Mouse (Mus musculus) MEL (cell line): ENCODE measurements around the gene Stat4. TPM values are rescaled to one million over a fixed set of nuclear protein-coding genes. Genes with fewer than 3 reads are reported as not detected.

Experiments used
- DNase-seq: peaks from one replicate; pipeline ENCODE4 v3.0.0; 2011; ENCODE audit warnings: low read depth, low spot score
- H3K27ac ChIP-seq: 2 replicates; pipeline ENCODE4 v1.5.1; 2012; ENCODE audit warnings: low read depth, mild to moderate bottlenecking, control low read depth, low read length, moderate library complexity; ENCODE audit not compliant: control insufficient read depth
- H3K27me3 ChIP-seq, 2 experiments: fragments of 150-350 bp in 1 of 2; sonication (generic) in 1 of 2; 2 replicates each; pipeline ENCODE4 v1.6.1; 2012; ENCODE audit warnings: low read length in 2 of 2, mild to moderate bottlenecking in 2 of 2, improper control_type of control experiment in 1 of 2, moderate library complexity in 1 of 2; ENCODE audit not compliant: insufficient read depth in 2 of 2, control insufficient read depth in 1 of 2
- H3K36me3 ChIP-seq, 2 experiments: 2 replicates each; pipeline ENCODE4 v1.6.1; 2012 to 2014; ENCODE audit warnings: low read length in 2 of 2, improper control_type of control experiment in 1 of 2, inconsistent platforms in 1 of 2, mild to moderate bottlenecking in 1 of 2; ENCODE audit not compliant: insufficient read depth in 2 of 2, control insufficient read depth in 1 of 2
- H3K4me1 ChIP-seq, 2 experiments: fragments of 150-350 bp in 1 of 2; sonication (generic) in 1 of 2; 2 replicates each; pipeline ENCODE4 v1.6.1; 2012; ENCODE audit warnings: low read length in 2 of 2, improper control_type of control experiment in 1 of 2, mild to moderate bottlenecking in 1 of 2; ENCODE audit not compliant: insufficient read depth in 2 of 2, control insufficient read depth in 1 of 2
- H3K4me3 ChIP-seq, 2 experiments: fragments of 150-350 bp in 1 of 2; sonication (generic) in 1 of 2; 2 replicates each; pipeline ENCODE4 v1.5.1; 2012; ENCODE audit warnings: low read depth in 2 of 2, low read length in 2 of 2, mild to moderate bottlenecking in 2 of 2, moderate library complexity in 2 of 2, control low read depth in 1 of 2, improper control_type of control experiment in 1 of 2; ENCODE audit not compliant: control insufficient read depth in 1 of 2, insufficient read depth in 1 of 2
- H3K79me2 ChIP-seq: 2 replicates; pipeline ENCODE4 v1.6.1; 2012; ENCODE audit warnings: mild to moderate bottlenecking, low read length, moderate library complexity; ENCODE audit not compliant: control insufficient read depth, poor library complexity, insufficient read depth
- H3K9ac ChIP-seq: 2 replicates; pipeline ENCODE4 v1.6.1; 2012; ENCODE audit warnings: low read depth, mild to moderate bottlenecking, control low read depth, low read length, moderate library complexity; ENCODE audit not compliant: control insufficient read depth, poor library complexity, severe bottlenecking
- H3K9me3 ChIP-seq: fragments of 150-350 bp; sonication (generic); replicated peaks from 2 replicates; pipeline ENCODE4 v1.6.1; 2012; ENCODE audit warnings: mild to moderate bottlenecking, low read length, improper control_type of control experiment, moderate library complexity; ENCODE audit not compliant: insufficient read depth
- CHD1 ChIP-seq: IDR thresholded peaks from 2 replicates; pipeline ENCODE4 v1.6.1; 2012; ENCODE audit warnings: low read depth, mild to moderate bottlenecking, inconsistent platforms, low read length, improper control_type of control experiment
- CTCF ChIP-seq, 3 experiments: IDR thresholded peaks in 2 of 3; conservative IDR thresholded peaks in 1 of 3; 2 replicates each; pipeline ENCODE4 v1.5.1; 2011 to 2012; ENCODE audit warnings: low read length in 3 of 3, low read depth in 2 of 3, mild to moderate bottlenecking in 2 of 3, improper control_type of control experiment in 1 of 3, inconsistent platforms in 1 of 3, mixed read lengths in 1 of 3, moderate library complexity in 1 of 3; ENCODE audit not compliant: control insufficient read depth in 1 of 3, insufficient read depth in 1 of 3, poor library complexity in 1 of 3, severe bottlenecking in 1 of 3
- E2F4 ChIP-seq: IDR thresholded peaks from 2 replicates; pipeline ENCODE4 v1.6.1; 2011; ENCODE audit warnings: low read depth, low read length, improper control_type of control experiment, borderline replicate concordance
- ETS1 ChIP-seq: IDR thresholded peaks from 2 replicates; pipeline ENCODE4 v1.6.1; 2012; ENCODE audit warnings: low read depth, mild to moderate bottlenecking, inconsistent platforms, low read length, improper control_type of control experiment, moderate library complexity
- GATA1 ChIP-seq: IDR thresholded peaks from 2 replicates; pipeline ENCODE4 v1.6.1; 2011; ENCODE audit warnings: low read depth, low read length, improper control_type of control experiment
- HCFC1 ChIP-seq: IDR thresholded peaks from 2 replicates; pipeline ENCODE4 v1.6.1; 2012; ENCODE audit warnings: low read depth, mild to moderate bottlenecking, inconsistent platforms, low read length, improper control_type of control experiment, moderate library complexity
- JUND ChIP-seq: IDR thresholded peaks from 2 replicates; pipeline ENCODE4 v1.6.1; 2011; ENCODE audit warnings: low read depth, mild to moderate bottlenecking, improper control_type of control experiment, low read length
- KAT2A ChIP-seq: conservative IDR thresholded peaks from 2 replicates; pipeline ENCODE4 v1.6.1; 2012; ENCODE audit warnings: low read depth, low read length, improper control_type of control experiment, inconsistent platforms
- MAX ChIP-seq: IDR thresholded peaks from 2 replicates; pipeline ENCODE4 v1.6.1; 2011; ENCODE audit warnings: low read length, improper control_type of control experiment
- MAZ ChIP-seq: IDR thresholded peaks from 2 replicates; pipeline ENCODE4 v1.6.1; 2012; ENCODE audit warnings: low read depth, mild to moderate bottlenecking, inconsistent platforms, low read length, improper control_type of control experiment
- MEF2A ChIP-seq: IDR thresholded peaks from 2 replicates; pipeline ENCODE4 v1.6.1; 2014; ENCODE audit warnings: low read depth, mild to moderate bottlenecking, inconsistent platforms, low read length, improper control_type of control experiment; ENCODE audit not compliant: poor library complexity, insufficient replicate concordance, severe bottlenecking; ENCODE audit errors: extremely low read depth
- MXI1 ChIP-seq: IDR thresholded peaks from 2 replicates; pipeline ENCODE4 v1.6.1; 2011; ENCODE audit warnings: mild to moderate bottlenecking, low read depth, low read length, improper control_type of control experiment
- MYC ChIP-seq: IDR thresholded peaks from 2 replicates; pipeline ENCODE4 v1.6.1; 2011; ENCODE audit warnings: low read depth, mild to moderate bottlenecking, low read length, improper control_type of control experiment, moderate library complexity
- NELFE ChIP-seq: IDR thresholded peaks from 2 replicates; pipeline ENCODE4 v1.6.1; 2011; ENCODE audit warnings: low read depth, low read length, improper control_type of control experiment
- NRF1 ChIP-seq: IDR thresholded peaks from 2 replicates; pipeline ENCODE4 v1.6.1; 2014; ENCODE audit warnings: low read depth, mild to moderate bottlenecking, inconsistent platforms, low read length, improper control_type of control experiment, moderate library complexity; ENCODE audit not compliant: poor library complexity, insufficient read depth, severe bottlenecking
- SMC3 ChIP-seq: IDR thresholded peaks from 2 replicates; pipeline ENCODE4 v1.6.1; 2011; ENCODE audit warnings: low read depth, low read length, improper control_type of control experiment
- TCF12 ChIP-seq: IDR thresholded peaks from 2 replicates; pipeline ENCODE4 v1.6.1; 2014; ENCODE audit warnings: low read depth, mild to moderate bottlenecking, inconsistent platforms, low read length, improper control_type of control experiment, moderate library complexity
- USF1 ChIP-seq: IDR thresholded peaks from 2 replicates; pipeline ENCODE4 v1.6.1; 2014; ENCODE audit warnings: low read depth, mild to moderate bottlenecking, inconsistent platforms, low read length, improper control_type of control experiment, moderate library complexity
- USF2 ChIP-seq, 2 experiments: IDR thresholded peaks; 2 replicates each; pipeline ENCODE4 v1.6.1; 2011 to 2012; ENCODE audit warnings: improper control_type of control experiment in 2 of 2, low read length in 2 of 2, borderline replicate concordance in 1 of 2, inconsistent platforms in 1 of 2, low read depth in 1 of 2, mild to moderate bottlenecking in 1 of 2; ENCODE audit not compliant: insufficient read depth in 1 of 2
- ZC3H11A ChIP-seq: IDR thresholded peaks from 2 replicates; pipeline ENCODE4 v1.6.1; 2012; ENCODE audit warnings: low read depth, mild to moderate bottlenecking, inconsistent platforms, low read length, improper control_type of control experiment
- ZMIZ1 ChIP-seq: IDR thresholded peaks from 2 replicates; pipeline ENCODE4 v1.6.1; 2012; ENCODE audit warnings: low read depth, mild to moderate bottlenecking, inconsistent platforms, low read length, improper control_type of control experiment, moderate library complexity
- ZNF384 ChIP-seq: IDR thresholded peaks from 2 replicates; pipeline ENCODE4 v1.6.1; 2012; ENCODE audit warnings: low read depth, mild to moderate bottlenecking, inconsistent platforms, low read length, improper control_type of control experiment
- polyA plus RNA-seq, 2 experiments: library from polyadenylated mRNA; stranded (reverse) in 1 of 2; unstranded in 1 of 2; fragments of >175 nt in 1 of 2; fragments of >200 nt in 1 of 2; gene quantifications; 2 replicates each; pipeline versions ENCODE4 v1.2.1 to v1.2.4; 2012; ENCODE audit warnings: low replicate concordance in 2 of 2, low read depth in 1 of 2; ENCODE audit not compliant: insufficient read length in 2 of 2, insufficient read depth in 1 of 2, missing spikeins in 1 of 2
- total RNA-seq: library from RNA; depleted of rRNA; stranded (reverse); fragments of 300-350 nt; gene quantifications from 2 replicates; pipeline ENCODE4 v1.2.3, GENCODE M21; 2012

Stat4 gene
- total and polyA plus RNA-seq, 3 experiments: not detected

DNA sequence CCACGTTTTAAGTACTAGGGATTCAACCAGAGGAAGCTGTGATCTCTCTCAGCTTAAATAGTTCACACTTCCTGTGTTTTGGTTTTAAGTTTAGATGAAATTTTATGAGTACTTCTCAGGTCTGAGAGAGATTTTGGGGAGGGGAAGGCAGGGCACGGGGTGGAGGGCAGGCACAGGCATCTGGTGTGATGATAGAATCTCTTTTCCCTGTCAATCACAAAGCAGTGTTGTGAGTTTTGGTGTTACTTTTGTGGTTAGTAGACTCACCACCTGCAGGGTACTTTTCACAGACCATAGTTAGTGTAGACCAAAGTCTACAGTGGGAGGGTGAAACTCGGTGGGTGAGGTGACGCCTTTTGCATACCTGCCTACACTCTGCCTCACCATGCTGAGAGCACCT is 32.7 kb downstream of the Stat4 start:
- no peak overlapping the region for H3K4me3 ChIP-seq
- H3K27me3 ChIP-seq: no peaks in the 10 kb centered on the region
- no peak for DNase-seq
- H3K9ac ChIP-seq: no peak overlapping the region
- no peak for TF ChIP-seq ZMIZ1
- no peak for TF ChIP-seq MYC
- TF ChIP-seq NRF1: no peak
- no peak for TF ChIP-seq SMC3
- no peak for TF ChIP-seq GATA1
- TF ChIP-seq ZNF384: no peak
- no peak for TF ChIP-seq MAX
- TF ChIP-seq TCF12: no peak
- no peak for TF ChIP-seq CHD1
- no peak for TF ChIP-seq USF1
- TF ChIP-seq KAT2A: no peak
- TF ChIP-seq ETS1: no peak
- no peak for TF ChIP-seq USF2 (IDR thresholded peaks at IDR 0.05; ENCODE audit: borderline replicate concordance in 1 of 2, insufficient read depth in 1 of 2, low read depth in 1 of 2, low read length in 2 of 2)
- no peak for TF ChIP-seq MXI1
- no peak for TF ChIP-seq ZC3H11A
- no peak for TF ChIP-seq MAZ
- no peaks in the 10 kb centered on the region for H3K36me3 ChIP-seq
- no peaks in the 10 kb centered on the region for H3K79me2 ChIP-seq
- no peaks in the 10 kb centered on the region for H3K9me3 ChIP-seq
- no peaks in the 10 kb centered on the region for H3K4me1 ChIP-seq
- no peak overlapping the region for H3K27ac ChIP-seq

DNA sequence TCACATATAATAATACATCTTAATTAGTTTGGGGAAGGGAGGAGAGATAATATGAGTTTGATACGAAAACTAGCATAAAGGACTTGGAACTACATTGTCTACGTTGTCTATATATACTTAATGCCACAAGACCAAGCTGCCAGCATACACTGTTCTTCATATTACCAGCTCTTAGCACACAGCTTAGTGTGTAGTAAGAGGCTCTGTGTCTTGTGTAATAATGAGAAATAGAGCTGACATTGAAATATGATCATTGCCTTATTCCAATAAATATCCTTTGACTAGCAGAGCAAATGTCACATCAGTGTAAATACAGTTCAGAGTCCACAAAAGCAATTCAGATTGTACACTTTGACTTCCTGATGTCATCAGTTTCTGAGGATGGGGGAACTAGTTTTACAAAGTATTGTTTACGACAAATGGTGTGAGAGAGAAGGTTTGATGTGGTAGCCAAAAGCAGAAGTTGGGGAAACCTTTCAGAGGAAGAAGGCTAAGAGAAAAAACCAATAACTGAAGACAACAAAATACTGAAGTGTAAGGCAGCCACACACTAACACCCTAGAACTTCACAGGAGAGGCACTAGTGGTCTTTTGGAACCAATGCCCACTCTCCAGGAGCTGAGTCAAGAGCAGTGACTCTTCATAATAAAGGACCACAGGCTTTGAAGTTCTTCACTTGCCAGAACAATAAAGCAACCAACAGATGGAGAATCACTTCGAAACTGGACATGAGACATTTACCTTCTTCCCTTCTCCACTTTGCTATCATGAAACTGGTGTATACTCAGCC is 35.2 kb downstream of the Stat4 start:
- Histone ChIP-seq H3K27ac (no peak overlapping the region), H3K79me2 (no peaks in the 10 kb centered on the region), H3K36me3 (no peaks in the 10 kb centered on the region), H3K9me3 (no peaks in the 10 kb centered on the region), H3K27me3 (no peaks in the 10 kb centered on the region), H3K4me3 (no peak overlapping the region)
- TF ChIP-seq TCF12: no peak
- no peak for TF ChIP-seq NELFE
- no peak for TF ChIP-seq ETS1
- TF ChIP-seq MAZ: no peak
- no peak for TF ChIP-seq HCFC1
- no peak for TF ChIP-seq GATA1
- no peak for TF ChIP-seq JUND
- TF ChIP-seq CTCF (IDR thresholded peaks at IDR 0.05 in 2 of 3, conservative IDR thresholded peaks at IDR 0.05 in 1 of 3; ENCODE audit: control insufficient read depth in 1 of 3, insufficient read depth in 1 of 3, low read depth in 2 of 3, low read length in 3 of 3, poor library complexity in 1 of 3, severe bottlenecking in 1 of 3): no peak
- no peak for TF ChIP-seq MEF2A
- no peak for TF ChIP-seq ZMIZ1
- no peak for TF ChIP-seq MAX
- TF ChIP-seq E2F4: no peak
- TF ChIP-seq, all 39 proteins: peak for 0
- DNase-seq: peak; percentile 1
- Histone ChIP-seq H3K9ac (no peak overlapping the region), H3K4me1 (no peaks in the 10 kb centered on the region)
